Mouse (Mus musculus) brain, embryonic 14.5 days (tissue): Measurements from ENCODE around the gene Oxct1.

Experiments used
- CTCF ChIP-seq: fragments of 200-500 bp; IDR thresholded peaks from 2 replicates; pipeline ENCODE4 v1.5.1; 2012; ENCODE audit warnings: inconsistent platforms, mild to moderate bottlenecking, moderate library complexity, borderline replicate concordance; ENCODE audit not compliant: insufficient read depth, insufficient read length; ENCODE audit errors: extremely low read depth
- POLR2A ChIP-seq: fragments of 200-500 bp; IDR thresholded peaks from 2 replicates; pipeline ENCODE4 v1.6.1; 2012; ENCODE audit warnings: mild to moderate bottlenecking, inconsistent platforms, borderline replicate concordance; ENCODE audit not compliant: poor library complexity, insufficient read depth, insufficient read length, severe bottlenecking; ENCODE audit errors: extremely low read depth

DNA sequence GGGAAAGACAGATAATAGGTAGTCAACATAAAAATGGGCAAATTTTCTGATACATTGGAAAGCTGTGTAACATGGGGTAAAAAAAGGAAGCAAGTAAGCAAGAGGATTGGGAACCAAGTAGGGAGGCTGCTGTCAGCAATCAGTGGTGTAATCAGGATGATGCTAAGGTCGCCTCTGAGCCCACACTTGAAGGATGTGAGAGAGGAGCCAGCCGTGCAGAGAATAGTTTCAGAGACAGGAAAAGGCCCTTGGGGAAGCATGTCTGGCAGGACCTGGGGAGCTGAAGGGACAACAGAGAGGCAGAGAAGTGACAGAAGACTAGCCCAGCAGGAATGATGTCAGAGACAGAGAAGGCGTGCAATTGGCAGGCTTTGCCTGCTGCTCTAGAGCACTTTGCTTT, 16.2 kb downstream of the Oxct1 start:
- TF ChIP-seq CTCF (no peak), POLR2A (no peak)
